Mouse (Mus musculus) kidney, embryonic 16.5 days (tissue): Measurements from ENCODE around the gene Scamp3. TPM values are rescaled to one million over a fixed set of nuclear protein-coding genes. Genes with fewer than 3 reads are reported as not detected.

Experiments
- ATAC-seq: fragments of 200-750 bp; cut with Nextera tagmentation; 2 replicates; pipeline ENCODE4 v1.8.0; 2017; ENCODE audit warnings: moderate TSS enrichment; ENCODE audit not compliant: low FRiP score, low TSS enrichment
- H3K27ac ChIP-seq: fragments of 300-500 bp; sonication (generic); 2 replicates; pipeline ENCODE4 v1.5.1; 2014; ENCODE audit warnings: low read length
- H3K27me3 ChIP-seq: fragments of 300-500 bp; sonication (generic); 2 replicates; pipeline ENCODE4 v1.6.1; 2014; ENCODE audit warnings: low read length, control low read depth, mixed read lengths; ENCODE audit not compliant: insufficient read depth
- H3K36me3 ChIP-seq: fragments of 300-500 bp; sonication (generic); 2 replicates; pipeline ENCODE4 v1.6.1; 2014; ENCODE audit warnings: low read length, control low read depth, mixed read lengths; ENCODE audit not compliant: insufficient read depth
- H3K4me1 ChIP-seq: fragments of 300-500 bp; sonication (generic); 2 replicates; pipeline ENCODE4 v1.6.1; 2014; ENCODE audit warnings: low read length, control low read depth, mixed read lengths; ENCODE audit not compliant: insufficient read depth
- H3K4me2 ChIP-seq: fragments of 300-500 bp; sonication (generic); replicated peaks from 2 replicates; pipeline ENCODE4 v1.6.1; 2014; ENCODE audit warnings: low read depth, low read length
- H3K4me3 ChIP-seq: fragments of 300-500 bp; sonication (generic); 2 replicates; pipeline ENCODE4 v1.5.1; 2014; ENCODE audit warnings: mild to moderate bottlenecking, low read length
- H3K9ac ChIP-seq: fragments of 300-500 bp; sonication (generic); replicated peaks from 2 replicates; pipeline ENCODE4 v1.6.1; 2014; ENCODE audit warnings: low read length
- H3K9me3 ChIP-seq: fragments of 300-500 bp; sonication (generic); 2 replicates; pipeline ENCODE4 v1.6.1; 2016; ENCODE audit warnings: low read length, control low read depth
- WGBS: fragments of 180-500 bp; shearing (Covaris S2); extraction: QIAGEN DNeasy Blood & Tissue Kit; methylation state at CpG from one replicate; pipeline ENCODE4 v1.1.7; 2014; 5-methylcytosine and 5-hydroxymethylcytosine counted together
- microRNA counts: library from miRNA; unstranded; fragments of <30 nt; microRNA quantifications from one replicate; lab custom pipeline; 2016
- microRNA-seq: library from miRNA; unstranded; fragments of <30 nt; microRNA quantifications from one replicate; pipeline ENCODE4, GENCODE M21; 2016
- polyA plus RNA-seq: library from polyadenylated mRNA; unstranded; fragments of >200 nt; fragmentation: Nextera tagmentation; extraction: Ambion mirVana; gene quantifications from 2 replicates; pipeline ENCODE4 v1.2.1, GENCODE M21; 2015

Scamp3 gene
- polyA plus RNA-seq, 1 experiment from 2014 or later: 140 TPM

DNA sequence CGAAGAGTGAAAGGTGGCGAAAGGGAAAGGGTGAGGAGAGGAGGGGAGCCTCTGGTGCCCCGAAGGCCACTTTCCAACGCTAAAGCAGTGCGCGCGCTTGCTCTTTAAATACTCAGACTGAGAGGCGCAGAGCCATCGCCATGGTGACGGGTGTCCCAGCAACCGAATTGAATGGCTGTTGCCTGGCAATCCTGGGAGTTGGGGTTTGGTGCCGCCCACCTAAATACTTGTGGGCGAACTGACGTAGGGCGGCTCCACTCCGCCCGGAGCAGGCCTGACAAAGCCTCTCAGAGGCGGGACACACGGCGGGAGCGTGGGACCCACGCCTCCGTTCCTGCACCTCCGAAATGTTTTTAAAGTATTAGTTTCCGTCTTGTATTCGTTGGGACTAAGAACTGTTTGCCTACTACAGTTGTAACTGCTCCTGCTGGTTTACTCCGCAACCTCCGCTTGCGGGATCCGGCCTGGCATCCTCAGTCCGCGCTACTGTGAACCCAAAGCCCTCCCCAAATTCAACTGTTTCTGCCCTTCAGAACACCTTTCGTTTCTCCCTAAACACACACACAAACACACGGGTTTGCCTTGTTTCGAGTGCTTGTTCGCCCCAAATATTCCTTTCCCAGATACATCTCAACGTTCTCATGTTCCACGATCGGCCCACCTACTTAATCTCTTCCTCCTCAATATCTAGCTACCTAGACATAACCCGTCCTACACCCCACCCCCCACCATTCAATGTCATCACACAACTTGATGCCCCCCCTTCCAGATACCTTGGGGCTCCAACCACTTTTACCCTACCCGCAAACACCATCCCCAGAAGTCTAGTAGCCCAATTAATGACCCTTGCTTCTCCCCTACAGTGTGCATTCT lies 50.3 kb downstream of the Scamp3 start:
- H3K4me1 ChIP-seq: peaks cover 44% of the 10 kb centered on the region
- peak overlapping the region; percentile 53 for H3K4me3 ChIP-seq
- H3K4me2 ChIP-seq: peak overlapping the region; percentile 81
- peak; percentile 82 for ATAC-seq
- peak overlapping the region; percentile 84 for H3K27ac ChIP-seq
- peaks cover 3% of the 10 kb centered on the region; the same call in 1 of the 2 replicates for H3K27me3 ChIP-seq
- peak overlapping the region; percentile 66 for H3K9ac ChIP-seq
- H3K9me3 ChIP-seq: no peaks in the 10 kb centered on the region
- H3K36me3 ChIP-seq: no peaks in the 10 kb centered on the region
- WGBS: 2% methylated on average over 41 of the region's 41 CpGs

DNA sequence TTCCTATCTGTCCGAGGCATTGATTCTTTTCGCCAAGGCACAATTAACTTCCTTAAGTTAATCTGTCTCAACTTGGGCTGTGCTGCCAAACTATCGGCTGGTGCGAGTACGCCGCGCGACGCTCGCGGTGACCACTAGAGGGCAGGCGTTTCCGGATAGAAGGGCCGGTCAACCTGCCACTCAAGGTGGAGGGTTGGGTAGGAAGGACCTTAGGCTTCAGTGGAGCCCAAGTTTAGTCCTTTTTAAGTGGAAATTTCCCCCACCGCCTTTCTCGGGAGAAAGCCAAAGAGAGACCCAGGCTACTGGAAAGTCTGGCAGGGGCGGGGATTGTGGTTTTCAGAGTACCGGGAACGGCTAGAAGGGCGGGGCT lies 50.9 kb downstream of the Scamp3 start:
- peak; percentile 57 for ATAC-seq
- H3K27ac ChIP-seq: peak overlapping the region; percentile 84
- WGBS: under 1% methylated on average over 20 of the region's 20 CpGs
- H3K36me3 ChIP-seq: no peaks in the 10 kb centered on the region
- peak overlapping the region; percentile 81 for H3K4me2 ChIP-seq
- no peaks in the 10 kb centered on the region for H3K9me3 ChIP-seq
- peak overlapping the region; percentile 66 for H3K9ac ChIP-seq
- H3K4me1 ChIP-seq: peaks cover 48% of the 10 kb centered on the region
- H3K27me3 ChIP-seq: peaks cover 3% of the 10 kb centered on the region; the same call in 1 of the 2 replicates
- H3K4me3 ChIP-seq: peak overlapping the region; percentile 53

DNA sequence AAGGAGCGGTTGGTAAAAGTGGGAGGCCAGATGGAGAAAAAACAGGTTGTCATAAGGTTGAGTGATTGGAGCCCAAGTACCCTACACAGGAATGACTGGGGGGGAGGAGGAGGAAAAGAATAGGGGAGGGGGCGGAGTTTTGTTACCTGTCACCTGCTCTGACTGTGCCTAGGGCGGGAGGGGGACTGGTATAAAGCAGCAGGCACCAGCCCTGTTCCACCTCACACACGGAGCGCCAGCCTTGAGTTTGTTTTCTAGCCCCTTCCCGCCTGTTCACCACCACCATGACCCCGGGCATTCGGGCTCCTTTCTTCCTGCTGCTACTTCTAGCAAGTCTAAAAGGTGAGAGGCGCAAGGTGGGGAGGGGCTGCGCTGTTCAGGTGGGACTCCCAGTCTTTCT lies 51.6 kb downstream of the Scamp3 start, which contains the start of gene Muc1:
TSS of gene Muc1 (plus strand) at position 222 of the 400 bp plus-strand sequence.
- no peaks in the 10 kb centered on the region for H3K36me3 ChIP-seq
- H3K27me3 ChIP-seq: peaks cover 3% of the 10 kb centered on the region; the same call in 1 of the 2 replicates
- peaks cover 53% of the 10 kb centered on the region for H3K4me1 ChIP-seq
- peak; percentile 14 for ATAC-seq
- peak within 1 kb of the TSS; percentile 84 for H3K27ac ChIP-seq
- peak within 1 kb of the TSS; percentile 53 for H3K4me3 ChIP-seq
- 20% methylated on average over 10 of the region's 10 CpGs for WGBS
- peak within 1 kb of the TSS; percentile 81 for H3K4me2 ChIP-seq
- H3K9me3 ChIP-seq: no peaks in the 10 kb centered on the region
- H3K9ac ChIP-seq: peak within 1 kb of the TSS; percentile 66

DNA sequence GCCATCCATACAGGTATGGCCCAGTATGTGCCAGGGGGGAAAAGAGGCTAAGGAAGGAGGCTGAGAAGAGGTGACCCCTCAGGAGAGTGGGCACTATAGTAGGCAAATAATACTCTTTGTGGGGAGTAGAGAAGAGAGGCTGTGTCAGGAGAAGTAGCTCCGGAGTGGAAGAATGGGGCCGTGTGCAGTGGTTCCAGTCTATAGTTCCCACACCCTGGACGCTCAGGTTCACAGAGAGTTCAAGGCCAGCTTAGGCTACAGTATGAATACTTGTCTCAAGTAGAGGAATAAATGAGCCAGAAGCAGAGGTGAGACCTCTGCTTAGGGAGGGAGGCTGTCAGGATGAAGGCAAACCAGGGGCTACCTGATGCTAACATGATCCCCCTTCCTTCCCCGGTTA lies 52.0 kb downstream of the Scamp3 start:
- Histone ChIP-seq H3K9me3 (no peaks in the 10 kb centered on the region), H3K4me1 (peaks cover 54% of the 10 kb centered on the region), H3K27ac (peak overlapping the region; percentile 84), H3K9ac (peak overlapping the region; percentile 55; the same call in 1 of the 2 replicates), H3K4me2 (peak overlapping the region; percentile 81), H3K27me3 (peaks cover 3% of the 10 kb centered on the region; the same call in 1 of the 2 replicates), H3K36me3 (no peaks in the 10 kb centered on the region), H3K4me3 (peak overlapping the region; percentile 53)
- ATAC-seq: no peak
- WGBS: 42% methylated on average over 4 of the region's 4 CpGs

DNA sequence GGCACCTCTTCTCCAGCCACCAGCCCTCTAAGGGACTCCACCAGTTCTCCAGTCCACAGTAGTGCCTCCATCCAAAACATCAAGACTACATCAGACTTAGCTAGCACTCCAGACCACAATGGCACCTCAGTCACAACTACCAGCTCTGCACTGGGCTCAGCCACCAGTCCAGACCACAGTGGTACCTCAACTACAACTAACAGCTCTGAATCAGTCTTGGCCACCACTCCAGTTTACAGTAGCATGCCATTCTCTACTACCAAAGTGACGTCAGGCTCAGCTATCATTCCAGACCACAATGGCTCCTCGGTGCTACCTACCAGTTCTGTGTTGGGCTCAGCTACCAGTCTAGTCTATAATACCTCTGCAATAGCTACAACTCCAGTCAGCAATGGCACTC lies 53.3 kb downstream of the Scamp3 start:
- no peaks in the 10 kb centered on the region for H3K36me3 ChIP-seq
- no peaks in the 10 kb centered on the region for H3K9me3 ChIP-seq
- peaks cover 3% of the 10 kb centered on the region; the same call in 1 of the 2 replicates for H3K27me3 ChIP-seq
- H3K4me2 ChIP-seq: 0 out of 2 replicates have a peak overlapping the region, but pooled peaks have one; percentile 9
- H3K4me1 ChIP-seq: peaks cover 54% of the 10 kb centered on the region
- ATAC-seq: no peak
- no peak overlapping the region for H3K9ac ChIP-seq
- H3K27ac ChIP-seq: no peak overlapping the region
- no peak overlapping the region for H3K4me3 ChIP-seq
- WGBS: 93% methylated on average over 2 of the region's 2 CpGs

DNA sequence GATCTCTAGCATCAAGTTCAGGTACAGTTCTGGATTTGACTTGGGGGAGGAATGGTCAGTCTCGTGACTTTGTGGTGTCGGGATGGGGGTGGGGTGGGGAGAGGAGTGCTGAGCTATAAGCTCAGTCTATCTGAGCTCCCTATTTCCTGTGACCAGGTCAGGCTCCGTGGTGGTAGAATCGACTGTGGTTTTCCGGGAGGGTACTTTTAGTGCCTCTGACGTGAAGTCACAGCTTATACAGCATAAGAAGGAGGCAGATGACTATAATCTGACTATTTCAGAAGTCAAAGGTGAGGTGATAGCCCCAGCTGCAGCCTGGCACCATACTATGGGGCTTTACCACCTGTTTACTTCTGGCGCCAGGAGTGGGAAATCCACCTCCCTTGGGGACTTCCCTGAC lies 54.1 kb downstream of the Scamp3 start:
- Histone ChIP-seq H3K4me2 (peak overlapping the region; percentile 9; the same call in 1 of the 2 replicates), H3K9me3 (no peaks in the 10 kb centered on the region), H3K27ac (no peak overlapping the region), H3K36me3 (no peaks in the 10 kb centered on the region), H3K4me1 (peaks cover 46% of the 10 kb centered on the region), H3K9ac (no peak overlapping the region), H3K4me3 (peak overlapping the region; percentile 4; the same call in 1 of the 2 replicates), H3K27me3 (no peaks in the 10 kb centered on the region; the same call in 1 of the 2 replicates)
- 56% methylated on average over 7 of the region's 7 CpGs for WGBS
- no peak for ATAC-seq

DNA sequence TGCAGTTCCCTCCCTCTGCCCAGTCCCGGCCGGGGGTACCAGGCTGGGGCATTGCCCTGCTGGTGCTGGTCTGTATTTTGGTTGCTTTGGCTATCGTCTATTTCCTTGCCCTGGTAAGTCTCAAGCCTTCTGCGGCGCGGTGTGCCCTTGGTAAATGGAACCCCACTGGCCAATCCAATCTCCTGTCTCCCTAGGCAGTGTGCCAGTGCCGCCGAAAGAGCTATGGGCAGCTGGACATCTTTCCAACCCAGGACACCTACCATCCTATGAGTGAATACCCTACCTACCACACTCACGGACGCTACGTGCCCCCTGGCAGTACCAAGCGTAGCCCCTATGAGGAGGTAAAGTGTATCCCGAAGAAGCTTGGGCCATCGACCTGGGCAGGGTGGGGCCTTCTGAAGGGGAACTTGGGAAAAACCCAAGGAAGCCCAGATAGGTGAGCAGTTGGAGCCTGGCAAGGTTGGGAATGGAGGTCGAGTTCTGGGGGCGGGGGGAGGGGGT lies 54.6 kb downstream of the Scamp3 start:
- Histone ChIP-seq H3K27ac (no peak overlapping the region; the same call in 1 of the 2 replicates), H3K4me1 (peaks cover 41% of the 10 kb centered on the region), H3K4me2 (peak overlapping the region; percentile 27; the same call in 1 of the 2 replicates), H3K36me3 (no peaks in the 10 kb centered on the region), H3K4me3 (peak overlapping the region; percentile 4; the same call in 1 of the 2 replicates), H3K27me3 (no peaks in the 10 kb centered on the region; the same call in 1 of the 2 replicates), H3K9ac (no peak overlapping the region), H3K9me3 (no peaks in the 10 kb centered on the region)
- ATAC-seq: no peak
- WGBS: 76% methylated on average over 16 of the region's 16 CpGs

MicroRNAs within 50 kb of the gene (microRNA counts, 519-probe panel; counts per million panel counts)
- microRNA mmu-miR-92b (lab: Ali Mortazavi, UCI): 104 counts per million, percentile 35 among the panel's probes with 10 or more counts

Small RNA genes lying within 50 kb of the gene (microRNA-seq; reads per million reads assigned to microRNA genes)
- 230 reads per million, percentile 66 among the genes with 10 or more reads in this experiment for gene Mir92b

Other genes starting within 250 kb of the Scamp3 start
- gene Ash1l, start 226.9 kb upstream of the Scamp3 start, polyA plus RNA-seq: 16.6 and 22.1 TPM in 2 replicates
- 161 and 163 TPM in 2 replicates for gene Dap3, start 226.3 kb upstream of the Scamp3 start, polyA plus RNA-seq
- 21.3 and 22.5 TPM in 2 replicates for gene Rusc1, start 84.2 kb upstream of the Scamp3 start, polyA plus RNA-seq
- gene Gm43738, start 76.4 kb upstream of the Scamp3 start, polyA plus RNA-seq: not detected in 2 replicates
- gene Fdps, start 75.5 kb upstream of the Scamp3 start, polyA plus RNA-seq: 175 and 179 TPM in 2 replicates
- gene Pklr, start 41.3 kb upstream of the Scamp3 start, polyA plus RNA-seq: 4.7 and 5.0 TPM in 2 replicates
- gene Hcn3, start 17.3 kb upstream of the Scamp3 start, polyA plus RNA-seq: 1.8 and 2.0 TPM in 2 replicates
- gene Clk2, start 12.7 kb upstream of the Scamp3 start, polyA plus RNA-seq: 29.1 and 30.6 TPM in 2 replicates
- gene Fam189b, start 5.7 kb downstream of the Scamp3 start, polyA plus RNA-seq: 43.6 and 51.2 TPM in 2 replicates
- 54.9 and 56.1 TPM in 2 replicates for gene Gba, start 25.5 kb downstream of the Scamp3 start, polyA plus RNA-seq
- 18.2 and 18.4 TPM in 2 replicates for gene Thbs3, start 37.7 kb downstream of the Scamp3 start, polyA plus RNA-seq
- gene Mtx1, start 49.6 kb downstream of the Scamp3 start, polyA plus RNA-seq: 227 and 235 TPM in 2 replicates
- 20.0 and 23.6 TPM in 2 replicates for gene Muc1, start 51.6 kb downstream of the Scamp3 start, polyA plus RNA-seq
- 272 and 300 TPM in 2 replicates for gene Krtcap2, start 68.5 kb downstream of the Scamp3 start, polyA plus RNA-seq
- 4.7 and 6.0 TPM in 2 replicates for gene Trim46, start 68.8 kb downstream of the Scamp3 start, polyA plus RNA-seq
- gene Dpm3, start 81.9 kb downstream of the Scamp3 start, polyA plus RNA-seq: 127 and 146 TPM in 2 replicates
- gene Slc50a1, start 93.1 kb downstream of the Scamp3 start, polyA plus RNA-seq: 58.8 and 64.3 TPM in 2 replicates
- gene Efna1, start 103.7 kb downstream of the Scamp3 start, polyA plus RNA-seq: 81.9 and 86.7 TPM in 2 replicates
- 11.5 and 11.8 TPM in 2 replicates for gene Efna3, start 145.5 kb downstream of the Scamp3 start, polyA plus RNA-seq
- 29.2 and 31.3 TPM in 2 replicates for gene Efna4, start 160.6 kb downstream of the Scamp3 start, polyA plus RNA-seq
- gene Adam15, start 172.5 kb downstream of the Scamp3 start, polyA plus RNA-seq: 107 and 108 TPM in 2 replicates
- 0.32 and 0.35 TPM in 2 replicates for gene Dcst2, start 184.5 kb downstream of the Scamp3 start, polyA plus RNA-seq
- gene Dcst1, start 187.8 kb downstream of the Scamp3 start, polyA plus RNA-seq: 2.9 and 3.3 TPM in 2 replicates
- 3.3 and 3.5 TPM in 2 replicates for gene Zbtb7b, start 217.3 kb downstream of the Scamp3 start, polyA plus RNA-seq
- 0.18 and 1.3 TPM in 2 replicates for gene Lenep, start 225.3 kb downstream of the Scamp3 start, polyA plus RNA-seq
- 35.0 and 39.3 TPM in 2 replicates for gene Flad1, start 234.4 kb downstream of the Scamp3 start, polyA plus RNA-seq
- 483 and 495 TPM in 2 replicates for gene Cks1b, start 240.9 kb downstream of the Scamp3 start, polyA plus RNA-seq
- gene Shc1, start 241.0 kb downstream of the Scamp3 start, polyA plus RNA-seq: 115 and 118 TPM in 2 replicates